Mouse (Mus musculus) lung, postnatal 0 days (tissue): ENCODE results near the gene Rmi2. TPM values are rescaled to one million over a fixed set of nuclear protein-coding genes. Genes with fewer than 3 reads are reported as not detected.

ENCODE experiments used
- ATAC-seq: fragments of 200-750 bp; cut with Nextera tagmentation; 2 replicates; pipeline ENCODE4 v1.8.0; 2017; ENCODE audit warnings: moderate library complexity
- DNase-seq: peaks from one replicate; pipeline ENCODE4 v3.0.0-alpha.2; 2016; ENCODE audit warnings: low spot score
- H3K27ac ChIP-seq: fragments of 300-500 bp; sonication (generic); 2 replicates; pipeline ENCODE4 v1.5.1; 2014; ENCODE audit warnings: antibody characterized with exemption, mild to moderate bottlenecking, low read length, mixed read lengths
- H3K27me3 ChIP-seq: fragments of 300-500 bp; sonication (generic); replicated peaks from 2 replicates; pipeline ENCODE4 v1.6.1; 2014; ENCODE audit warnings: low read length, mixed read lengths; ENCODE audit not compliant: insufficient read depth
- H3K36me3 ChIP-seq: fragments of 300-500 bp; sonication (generic); 2 replicates; pipeline ENCODE4 v1.6.1; 2014; ENCODE audit warnings: low read length, mixed read lengths; ENCODE audit not compliant: insufficient read depth
- H3K4me1 ChIP-seq: fragments of 300-500 bp; sonication (generic); 2 replicates; pipeline ENCODE4 v1.6.1; 2014; ENCODE audit warnings: antibody characterized with exemption, low read depth, low read length, mixed read lengths; ENCODE audit not compliant: insufficient read depth
- H3K4me2 ChIP-seq: fragments of 300-500 bp; sonication (generic); replicated peaks from 2 replicates; pipeline ENCODE4 v1.6.1; 2014; ENCODE audit warnings: low read depth, mild to moderate bottlenecking, low read length, moderate library complexity, mixed read lengths
- H3K4me3 ChIP-seq: fragments of 300-500 bp; sonication (generic); 2 replicates; pipeline ENCODE4 v1.5.1; 2014; ENCODE audit warnings: low read depth, low read length
- H3K9ac ChIP-seq: fragments of 300-500 bp; sonication (generic); replicated peaks from 2 replicates; pipeline ENCODE4 v1.6.1; 2014; ENCODE audit warnings: low read depth, mild to moderate bottlenecking
- H3K9me3 ChIP-seq: fragments of 300-500 bp; sonication (generic); 2 replicates; pipeline ENCODE4 v1.6.1; 2016; ENCODE audit warnings: low read length, mixed read lengths
- CTCF ChIP-seq: IDR thresholded peaks from 2 replicates; pipeline ENCODE4 v1.5.1; 2016; ENCODE audit warnings: antibody characterized with exemption, mild to moderate bottlenecking
- EP300 ChIP-seq: IDR thresholded peaks from 2 replicates; pipeline ENCODE4 v1.6.1; 2016; ENCODE audit warnings: antibody characterized with exemption, mild to moderate bottlenecking, control low read depth
- WGBS: fragments of 180-500 bp; shearing (Covaris S2); extraction: QIAGEN DNeasy Blood & Tissue Kit; methylation state at CpG from one replicate; pipeline ENCODE4 v1.1.7; 2014; 5-methylcytosine and 5-hydroxymethylcytosine counted together
- polyA plus RNA-seq: library from polyadenylated mRNA; unstranded; fragments of >200 nt; fragmentation: Nextera tagmentation; extraction: Ambion mirVana; gene quantifications from 2 replicates; pipeline ENCODE4 v1.2.1, GENCODE M21; 2015

Rmi2 gene
- polyA plus RNA-seq, 1 experiment from 2014 or later, result 0.44 TPM

DNA sequence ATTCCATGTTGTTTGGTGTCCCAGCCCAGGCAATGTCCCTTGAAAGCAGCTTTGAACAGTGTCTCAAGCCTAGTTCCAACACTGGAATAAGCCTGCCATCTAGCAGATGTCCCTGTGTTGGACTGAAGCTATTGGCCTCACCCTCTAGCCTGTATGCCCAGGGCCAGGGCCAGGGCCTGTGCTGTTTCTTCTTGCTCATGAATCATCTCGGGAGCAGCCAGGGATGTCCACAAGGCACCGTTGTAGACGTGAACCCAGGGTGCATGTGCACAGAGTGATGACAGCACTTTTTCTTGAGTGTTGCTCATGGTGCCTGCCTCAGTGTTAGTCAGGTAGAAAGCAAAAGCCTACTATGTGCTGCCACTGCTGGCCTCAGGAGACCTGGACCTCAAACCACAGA is 2.4 kb downstream of the Rmi2 start:
- ATAC-seq, result no peak
- no peak for TF ChIP-seq EP300
- no peak for TF ChIP-seq CTCF
- DNase-seq, result no peak
- no peak overlapping the region for H3K27ac ChIP-seq
- H3K9me3 ChIP-seq, result no peaks in the 10 kb centered on the region
- H3K36me3 ChIP-seq, result no peaks in the 10 kb centered on the region
- no peaks in the 10 kb centered on the region for H3K27me3 ChIP-seq
- peaks cover 10% of the 10 kb centered on the region; the same call in 1 of the 2 replicates for H3K4me1 ChIP-seq
- no peak overlapping the region for H3K4me2 ChIP-seq
- no peak overlapping the region for H3K4me3 ChIP-seq
- no peak overlapping the region for H3K9ac ChIP-seq
- 79% methylated on average over 3 of the region's 3 CpGs for WGBS

DNA sequence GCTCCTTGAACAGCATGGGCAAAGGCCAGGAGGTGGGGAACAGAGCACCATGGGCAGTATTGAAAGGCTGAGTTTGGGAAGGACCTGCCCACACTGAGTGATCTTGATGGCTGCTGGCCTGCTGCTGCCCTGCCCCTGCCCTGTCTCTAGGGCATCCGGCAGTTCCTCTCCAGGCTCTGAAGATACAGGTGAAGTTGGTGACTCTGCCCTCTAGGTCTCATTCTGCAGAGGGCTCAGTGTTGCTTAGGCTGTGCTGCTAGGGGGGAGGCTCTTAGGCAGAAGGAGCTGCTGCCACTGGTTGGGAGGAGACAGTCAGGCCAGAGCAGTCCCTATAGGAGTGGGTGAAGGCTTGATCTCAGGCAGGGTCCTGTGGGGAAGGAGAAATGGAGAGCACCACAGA is 3.0 kb downstream of the Rmi2 start:
- H3K27me3 ChIP-seq, result no peaks in the 10 kb centered on the region
- WGBS, result 38% methylated on average over 1 of the region's 1 CpGs
- ATAC-seq, result no peak
- H3K4me1 ChIP-seq, result peaks cover 10% of the 10 kb centered on the region; the same call in 1 of the 2 replicates
- no peak overlapping the region for H3K4me2 ChIP-seq
- no peak overlapping the region for H3K9ac ChIP-seq
- no peaks in the 10 kb centered on the region for H3K9me3 ChIP-seq
- H3K36me3 ChIP-seq, result no peaks in the 10 kb centered on the region
- TF ChIP-seq EP300 (no peak), CTCF (no peak)
- H3K4me3 ChIP-seq, result no peak overlapping the region
- peak overlapping the region; percentile 51; the same call in 1 of the 2 replicates for H3K27ac ChIP-seq
- no peak for DNase-seq

DNA sequence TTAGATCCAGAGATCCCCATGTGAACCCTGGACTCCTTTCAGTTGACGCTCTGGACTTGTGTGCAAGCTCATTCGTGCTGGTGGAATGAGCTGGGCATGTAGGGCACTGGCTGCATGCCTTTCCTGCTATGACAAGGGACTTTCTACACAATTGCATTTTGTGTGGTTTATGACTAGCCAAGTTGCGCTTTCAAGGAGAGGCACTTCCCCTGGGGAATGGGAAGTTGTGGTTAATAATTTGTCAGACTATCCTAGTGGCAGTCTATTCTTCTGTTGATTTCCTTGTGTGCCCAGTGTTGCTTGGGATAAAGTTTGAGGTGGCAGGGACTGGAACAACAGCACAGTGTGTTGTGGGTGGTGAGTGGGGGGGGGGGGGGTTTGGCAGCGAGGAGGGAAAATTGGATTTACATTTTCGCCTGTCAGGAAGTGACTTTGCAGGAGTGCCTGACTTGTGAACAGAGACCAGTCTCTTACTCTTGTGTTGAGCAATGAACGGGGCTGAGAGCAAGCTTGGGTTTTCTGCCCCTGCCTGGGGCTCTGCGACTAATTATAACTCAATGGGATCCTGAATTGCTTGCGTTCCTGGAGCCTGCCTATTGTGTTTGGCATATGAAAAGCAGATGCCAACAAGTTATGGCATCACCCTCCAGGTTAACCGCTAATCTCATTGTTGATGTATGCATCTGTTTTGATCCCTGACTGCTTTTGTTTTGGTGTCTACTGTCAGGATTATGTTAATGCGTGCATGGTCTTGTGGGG is 3.8 kb downstream of the Rmi2 start:
- H3K27ac ChIP-seq, result peak overlapping the region; percentile 51
- H3K27me3 ChIP-seq, result no peaks in the 10 kb centered on the region
- 0 out of 2 replicates have a peak overlapping the region, but pooled peaks have one; percentile 3 for H3K4me2 ChIP-seq
- WGBS, result 30% methylated on average over 10 of the region's 10 CpGs
- H3K4me1 ChIP-seq, result peaks cover 15% of the 10 kb centered on the region; the same call in 1 of the 2 replicates
- no peak overlapping the region for H3K9ac ChIP-seq
- DNase-seq (peak; percentile 87), ATAC-seq (peak; percentile 55)
- no peak for TF ChIP-seq CTCF
- TF ChIP-seq EP300, result no peak
- no peak overlapping the region for H3K4me3 ChIP-seq
- H3K9me3 ChIP-seq, result no peaks in the 10 kb centered on the region
- H3K36me3 ChIP-seq, result no peaks in the 10 kb centered on the region

DNA sequence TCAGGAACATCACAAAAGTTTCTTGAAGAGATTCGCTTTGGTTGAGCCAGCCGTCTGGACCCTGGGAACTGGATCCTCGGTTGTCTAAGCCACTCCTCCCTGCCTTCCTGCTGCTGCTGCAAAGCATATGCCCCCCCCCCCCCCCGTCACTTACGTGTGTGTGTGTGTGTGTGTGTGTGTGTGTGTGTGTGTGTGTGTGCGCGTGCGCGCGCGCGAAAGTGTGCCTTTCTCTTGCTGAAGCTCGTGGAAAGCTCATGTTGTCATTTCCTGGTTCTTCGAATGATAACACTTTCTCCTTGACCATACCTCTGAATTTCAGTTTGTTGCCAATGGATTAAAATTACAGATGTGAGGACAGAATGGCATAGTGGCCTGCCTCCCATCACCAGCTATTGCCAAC is 5.2 kb downstream of the Rmi2 start:
- ATAC-seq, result no peak

DNA sequence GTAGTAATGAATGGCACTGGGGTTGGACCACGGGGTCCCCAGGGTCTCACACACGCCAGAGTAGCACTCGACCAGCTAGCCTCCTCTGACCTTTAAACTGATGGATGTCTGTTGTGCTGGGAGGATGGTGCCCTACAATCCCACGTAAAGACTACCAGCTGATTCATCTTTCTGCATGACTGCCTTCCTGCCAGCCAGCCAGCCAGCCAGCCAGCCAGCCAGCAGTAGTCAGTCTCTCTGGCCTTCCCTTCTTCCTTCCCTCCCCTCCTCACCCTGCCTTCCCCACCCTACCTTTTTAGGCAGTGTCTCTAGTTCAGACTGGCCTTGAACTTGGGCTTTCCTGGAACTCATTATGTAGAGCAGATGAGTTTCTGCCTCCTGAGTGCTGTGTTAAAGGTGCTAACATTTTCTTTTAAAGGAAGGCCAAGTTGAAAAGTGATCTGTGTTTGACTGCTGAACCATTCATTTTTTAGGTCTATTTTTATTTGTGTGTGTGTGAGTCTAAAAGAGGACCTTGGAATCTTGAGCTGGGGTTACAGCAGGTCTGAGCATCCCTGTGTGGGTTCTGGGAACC is 7.5 kb downstream of the Rmi2 start:
- Histone ChIP-seq H3K4me2 (no peak overlapping the region), H3K4me1 (peaks cover 16% of the 10 kb centered on the region; the same call in 1 of the 2 replicates), H3K27me3 (no peaks in the 10 kb centered on the region), H3K36me3 (no peaks in the 10 kb centered on the region), H3K9me3 (no peaks in the 10 kb centered on the region), H3K9ac (no peak overlapping the region), H3K27ac (no peak overlapping the region), H3K4me3 (no peak overlapping the region)
- no peak for ATAC-seq
- 83% methylated on average over 4 of the region's 4 CpGs for WGBS
- TF ChIP-seq EP300, result no peak
- no peak for TF ChIP-seq CTCF
- DNase-seq, result no peak

More for the DNA sequence above, 5.2 kb downstream of the Rmi2 start:
- 87% methylated on average over 10 of the region's 14 CpGs for WGBS
- H3K27me3 ChIP-seq, result no peaks in the 10 kb centered on the region
- peaks cover 16% of the 10 kb centered on the region; the same call in 1 of the 2 replicates for H3K4me1 ChIP-seq
- H3K36me3 ChIP-seq, result no peaks in the 10 kb centered on the region
- no peak overlapping the region for H3K9ac ChIP-seq
- DNase-seq, result no peak
- H3K4me2 ChIP-seq, result no peak overlapping the region
- H3K27ac ChIP-seq, result no peak overlapping the region
- no peak overlapping the region for H3K4me3 ChIP-seq
- H3K9me3 ChIP-seq, result no peaks in the 10 kb centered on the region
- TF ChIP-seq CTCF, result no peak
- TF ChIP-seq EP300, result no peak

DNA sequence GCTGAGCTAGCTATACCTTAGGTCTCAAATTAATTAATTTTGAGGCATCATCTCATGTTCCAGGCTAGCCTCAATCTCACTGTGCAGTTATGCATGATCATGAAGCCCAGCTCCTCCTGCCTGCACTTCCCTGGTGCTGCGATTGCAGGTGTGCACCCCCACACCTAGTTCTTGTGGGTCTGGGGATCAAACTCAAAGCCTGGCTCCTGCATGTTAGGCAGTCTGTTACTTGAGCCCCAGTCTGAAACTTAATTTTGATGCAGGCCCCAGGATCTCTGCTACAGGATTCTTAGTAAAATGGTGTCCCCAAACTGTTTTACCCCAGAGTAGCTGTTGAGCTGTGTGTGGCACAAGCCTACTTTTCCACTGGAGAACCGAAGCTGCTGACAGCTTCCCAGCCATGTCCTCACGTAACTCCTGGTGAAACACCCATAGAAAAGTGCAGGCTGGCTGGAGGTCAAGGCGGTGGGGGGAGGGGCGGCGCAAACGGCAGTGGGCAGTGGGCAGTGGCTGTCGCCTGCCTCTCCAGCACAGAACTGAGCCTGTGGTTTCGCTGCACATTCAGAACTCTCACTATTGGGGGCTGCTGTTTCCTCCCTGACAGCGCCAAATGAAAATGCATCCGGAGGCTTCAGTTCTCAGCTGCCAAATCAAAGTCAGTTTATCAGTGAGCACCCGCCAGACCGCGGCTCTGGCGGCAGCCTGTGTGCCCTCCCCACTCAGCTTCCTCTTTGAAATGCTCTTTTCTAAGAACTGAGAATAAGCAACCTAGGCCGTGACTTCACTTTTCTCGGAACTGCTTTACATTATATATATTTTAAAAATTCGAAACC is 8.8 kb downstream of the Rmi2 start:
- peaks cover 13% of the 10 kb centered on the region for H3K4me1 ChIP-seq
- whole genome bisulfite sequencing, result 5% methylated on average over 18 of the region's 18 CpGs
- H3K27me3 ChIP-seq, result no peaks in the 10 kb centered on the region
- H3K36me3 ChIP-seq, result no peaks in the 10 kb centered on the region
- no peak overlapping the region for H3K9ac ChIP-seq
- H3K27ac ChIP-seq, result peak overlapping the region; percentile 28; the same call in 1 of the 2 replicates
- no peak for TF ChIP-seq CTCF
- peak; percentile 66; the same call in 1 of the 2 replicates for TF ChIP-seq EP300
- DNase-seq (peak; percentile 74), ATAC-seq (peak; percentile 76)
- H3K4me2 ChIP-seq, result peak overlapping the region; percentile 50
- H3K4me3 ChIP-seq, result peak overlapping the region; percentile 11; the same call in 1 of the 2 replicates
- no peaks in the 10 kb centered on the region for H3K9me3 ChIP-seq
